Mouse (Mus musculus) layer of hippocampus, adult 9-10 months (tissue): Measurements from ENCODE around the gene Fam69a.
A peak's percentile ranks its signal among the peaks of the same experiment; 100 is the strongest.
"Not testable (repeated sequence)": the region's sequence is repeated elsewhere in the genome, so short reads cannot be mapped to it uniquely, and the experiment has no call there.

ENCODE experiments used
- DNase-seq: peaks from one replicate; pipeline ENCODE4 v3.0.0; 2022; ENCODE audit warnings: low spot score

Gene Fam69a

GRCm38 (mm10) chr5:107979901-107980300 lies 7.0 kb downstream of the Fam69a start:
- DNase-seq = no peak

GRCm38 (mm10) chr5:107978289-107979035 lies 8.4 kb downstream of the Fam69a start:
- no peak for DNase-seq

- DNase-seq = no peak
Measured at GRCm38 (mm10) chr5:107977640-107978288, 9.1 kb downstream of the Fam69a start.

- DNase-seq = no peak
Measured at GRCm38 (mm10) chr5:107973310-107973709, 13.6 kb downstream of the Fam69a start.

- no peak for DNase-seq
Measured at GRCm38 (mm10) chr5:107972444-107973272, 14.2 kb downstream of the Fam69a start.

GRCm38 (mm10) chr5:107971069-107971468 lies 15.8 kb downstream of the Fam69a start:
- DNase-seq = no peak

GRCm38 (mm10) chr5:107969818-107970217 lies 17.1 kb downstream of the Fam69a start:
- not testable (repeated sequence) for DNase-seq

- DNase-seq = no peak
Measured at GRCm38 (mm10) chr5:107968079-107968478, 18.8 kb downstream of the Fam69a start.

GRCm38 (mm10) chr5:107966841-107967457 lies 19.9 kb downstream of the Fam69a start:
- no peak for DNase-seq

- no peak for DNase-seq
Measured at GRCm38 (mm10) chr5:107966156-107966555, 20.7 kb downstream of the Fam69a start.

GRCm38 (mm10) chr5:107965355-107965991 lies 21.4 kb downstream of the Fam69a start:
- DNase-seq = no peak

- DNase-seq = no peak
Measured at GRCm38 (mm10) chr5:107964031-107964758, 22.7 kb downstream of the Fam69a start.

GRCm38 (mm10) chr5:107961438-107962251 lies 25.2 kb downstream of the Fam69a start:
- DNase-seq = peak; percentile 41

GRCm38 (mm10) chr5:107960532-107961202 lies 26.2 kb downstream of the Fam69a start:
- DNase-seq = no peak

GRCm38 (mm10) chr5:107959624-107960300 lies 27.1 kb downstream of the Fam69a start:
- DNase-seq = no peak

- no peak for DNase-seq
Measured at GRCm38 (mm10) chr5:107950643-107951042, 36.2 kb downstream of the Fam69a start.

- no peak for DNase-seq
Measured at GRCm38 (mm10) chr5:107949607-107950006, 37.3 kb downstream of the Fam69a start.

- DNase-seq = no peak
Measured at GRCm38 (mm10) chr5:107948899-107949298, 38.0 kb downstream of the Fam69a start.

- no peak for DNase-seq
Measured at GRCm38 (mm10) chr5:107947548-107947947, 39.3 kb downstream of the Fam69a start.
